Comparison of ENCODE assay signal across 27 mouse cellular contexts in the genomic region with DNA sequence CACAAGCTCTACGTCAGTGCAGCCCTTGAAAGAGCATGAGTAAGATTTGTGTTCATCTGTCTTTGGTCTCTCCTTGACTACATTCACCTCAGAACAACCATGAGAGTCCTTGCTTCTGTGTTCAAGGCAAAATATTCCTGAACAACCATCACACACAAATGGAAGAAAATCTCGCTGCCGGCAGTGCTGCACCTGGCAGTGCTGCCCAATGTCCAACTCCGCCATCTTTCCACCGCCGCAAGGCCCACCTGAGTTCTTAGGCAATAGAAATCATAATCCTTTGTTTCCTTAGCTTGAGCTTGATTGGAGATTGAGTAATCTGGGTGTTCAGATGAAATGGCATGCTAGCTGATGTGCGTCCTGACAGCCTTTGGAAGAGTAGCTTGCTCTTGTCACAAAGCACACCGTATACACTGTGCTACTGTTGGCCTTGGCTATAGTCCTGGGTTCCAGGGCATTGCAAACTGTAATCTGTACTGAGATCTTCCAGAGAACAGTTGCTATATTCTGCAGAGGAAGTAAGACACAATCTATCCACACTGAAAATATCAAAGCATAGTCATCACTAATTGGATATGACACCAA. TPM values are rescaled to one million over a fixed set of nuclear protein-coding genes. Genes with fewer than 3 reads are reported as not detected.
A peak's percentile ranks its signal among the peaks of the same experiment; 100 is the strongest.
DNase-seq lines count a peak whose midpoint lies in the region; ATAC-seq and TF ChIP-seq lines count a peak whose summit lies in the region.
"Had no signal": no experiment of that assay in that cellular context is flagged by ENCODE, and none has a peak within 500 bp of the region (broad histone marks: within the 10 kb centered on the region; RNA-seq: fewer than 3 reads in every experiment).

No protein-coding gene starts in this region.

- ATAC-seq in common myeloid progenitor, adult 5-6 weeks (replicated peaks; ENCODE audit: low read depth, poor library complexity, severe bottlenecking): 0 out of 2 replicates have a peak, but pooled peaks have one; percentile 25
- 0 out of 2 replicates have a peak, but pooled peaks have one; percentile 59 for ATAC-seq in erythroid progenitor cell, adult 5-6 weeks (replicated peaks; ENCODE audit: low FRiP score, poor library complexity, severe bottlenecking)
- ATAC-seq in granulocyte monocyte progenitor cell, adult 5-6 weeks (replicated peaks; ENCODE audit: poor library complexity, severe bottlenecking): peak; percentile 58
- ATAC-seq in megakaryocyte-erythroid progenitor cell, adult 5-6 weeks (replicated peaks; ENCODE audit: low FRiP score, low TSS enrichment, poor library complexity, severe bottlenecking): 0 out of 2 replicates have a peak, but pooled peaks have one; percentile 50
- no peak for ATAC-seq in hindbrain, embryonic 11.5 days (ENCODE audit: low FRiP score)
- ATAC-seq: forebrain, embryonic 14.5 days; forebrain, postnatal 0 days; hindbrain, embryonic 16.5 days; Patski had no signal

- WGBS in hindbrain, embryonic 11.5 days: 97% methylated on average over 8 of the region's 8 CpGs

- H3K4me2 ChIP-seq in hindbrain, embryonic 11.5 days (replicated peaks; ENCODE audit: low read depth, low read length): no peak overlapping the region
- H3K4me2 ChIP-seq: embryonic facial prominence, embryonic 12.5 days; embryonic facial prominence, embryonic 15.5 days; heart, embryonic 11.5 days; hindbrain, embryonic 13.5 days had no signal

- H3K9ac ChIP-seq in hindbrain, embryonic 11.5 days (ENCODE audit: low read depth, low read length): no peak overlapping the region
- H3K9ac ChIP-seq: embryonic facial prominence, embryonic 12.5 days; embryonic facial prominence, embryonic 15.5 days; forebrain, postnatal 0 days; hindbrain, embryonic 13.5 days had no signal

- H3K27me3 ChIP-seq in hindbrain, embryonic 11.5 days (ENCODE audit: control insufficient read depth, insufficient read depth, low read length): no peaks in the 10 kb centered on the region
- H3K27me3 ChIP-seq: CH12.LX; embryonic facial prominence, embryonic 12.5 days; embryonic facial prominence, embryonic 15.5 days; hindbrain, embryonic 13.5 days; Patski had no signal

- DNase-seq in retina, postnatal 1 day: no peak
- no peak for DNase-seq in hindbrain, embryonic 11.5 days (ENCODE audit: low spot score)
- no peak for DNase-seq in layer of hippocampus, adult 2 months (ENCODE audit: low spot score in 2 of 2)
- DNase-seq: adrenal gland, postnatal 10 days; adrenal gland, postnatal 36 days; B cell, adult 2 months; cerebellum, adult 18-20 months; cerebellum, adult 9-10 months; cerebellum, postnatal 14 days; forebrain, postnatal 0 days; gastrocnemius, adult 2 months; gastrocnemius, postnatal 14 days; heart, adult 11 months had no signal

- no peaks in the 10 kb centered on the region for H3K9me3 ChIP-seq in hindbrain, embryonic 11.5 days (ENCODE audit: control insufficient read depth, low read length)
- H3K9me3 ChIP-seq: embryonic facial prominence, embryonic 12.5 days; embryonic facial prominence, embryonic 15.5 days; G1E; hindbrain, embryonic 13.5 days had no signal

- no peaks in the 10 kb centered on the region for H3K36me3 ChIP-seq in hindbrain, embryonic 11.5 days (ENCODE audit: control insufficient read depth, insufficient read depth, low read length)
- H3K36me3 ChIP-seq: embryonic facial prominence, embryonic 12.5 days; embryonic facial prominence, embryonic 15.5 days; G1E; hindbrain, embryonic 13.5 days had no signal

- no peaks in the 10 kb centered on the region for H3K4me1 ChIP-seq in hindbrain, embryonic 11.5 days (replicated peaks; ENCODE audit: control insufficient read depth, insufficient read depth, low read length)
- H3K4me1 ChIP-seq: embryonic facial prominence, embryonic 12.5 days; embryonic facial prominence, embryonic 15.5 days; hindbrain, embryonic 13.5 days had no signal

- no peak for TF ChIP-seq CTCF in layer of hippocampus, adult 2 months (conservative IDR thresholded peaks at IDR 0.05)

- no peak overlapping the region for H3K4me3 ChIP-seq in hindbrain, embryonic 11.5 days (ENCODE audit: low read depth, low read length)
- H3K4me3 ChIP-seq in layer of hippocampus, adult 2 months: no peak overlapping the region
- H3K4me3 ChIP-seq: embryonic facial prominence, embryonic 12.5 days; embryonic facial prominence, embryonic 15.5 days; erythroblast, embryonic 14.5 days; gastrocnemius, adult 2 months; hindbrain, embryonic 13.5 days had no signal

- H3K27ac ChIP-seq in hindbrain, embryonic 11.5 days (ENCODE audit: low read depth, low read length): no peak overlapping the region
- H3K27ac ChIP-seq in layer of hippocampus, adult 2 months: no peak overlapping the region
- H3K27ac ChIP-seq: embryonic facial prominence, embryonic 12.5 days; embryonic facial prominence, embryonic 15.5 days; gastrocnemius, adult 2 months; hindbrain, embryonic 13.5 days had no signal

RNA-seq across cellular contexts. Expression of a gene that starts 22.4 kb away (rescaled TPM):
- 2.2 and 3.8 TPM in 2 replicates for total RNA-seq in common myeloid progenitor, adult 5-6 weeks (2017)
- total RNA-seq in erythroid progenitor cell, adult 5-6 weeks (2015; ENCODE audit: low replicate concordance): 0.72 and 2.1 TPM in 2 replicates
- total RNA-seq in erythroid progenitor cell, adult 5-6 weeks (2017; ENCODE audit: low replicate concordance): 1.0 TPM in 1 of 2 replicates, not detected in the other
- 7.9 and 9.6 TPM in 2 replicates for total RNA-seq in granulocyte monocyte progenitor cell, adult 5-6 weeks (2014; fragmentation: Nextera tagmentation)
- total RNA-seq in granulocyte monocyte progenitor cell, adult 5-6 weeks (2017): 5.5 and 8.2 TPM in 2 replicates
- not detected in 2 replicates for total RNA-seq in megakaryocyte-erythroid progenitor cell, adult 5-6 weeks (2014; fragmentation: Nextera tagmentation)
- 0.89 and 1.2 TPM in 2 replicates for total RNA-seq in megakaryocyte-erythroid progenitor cell, adult 5-6 weeks (2017)
- polyA plus RNA-seq in hindbrain, embryonic 11.5 days (2014; fragmentation: Nextera tagmentation; extraction: Ambion mirVana): 9.5 and 10.7 TPM in 2 replicates
- 100 to 1,000 TPM; 152 to 156 TPM for total RNA-seq in layer of hippocampus, adult 2 months (2021)
- total RNA-seq: CH12.LX had no signal
- polyA plus RNA-seq: erythroblast, embryonic 14.5 days; G1E had no signal

Comparison
In these comparisons a context has a peak if more than half of its experiments do, and no peak if none do; other contexts are left out.
1. RNA of a gene that starts 22.4 kb away (total RNA-seq): 152 to 156 TPM in layer of hippocampus, adult 2 months; 5.5 to 9.6 TPM in granulocyte monocyte progenitor cell, adult 5-6 weeks, 2.2 to 3.8 TPM in common myeloid progenitor, adult 5-6 weeks, 0.72 to 2.1 TPM in erythroid progenitor cell, adult 5-6 weeks and 0.89 to 1.2 TPM in megakaryocyte-erythroid progenitor cell, adult 5-6 weeks; every median in the first group is over 10 times any median in the second.